Mouse (Mus musculus) thymus, postnatal 14 days (tissue): ENCODE measurements around the gene Ube2z.
"Not testable (repeated sequence)": the region's sequence is repeated elsewhere in the genome, so short reads cannot be mapped to it uniquely, and the experiment has no call there.

ENCODE experiments used
- DNase-seq: peaks from one replicate; pipeline ENCODE4 v3.0.0; 2021

Gene Ube2z

GRCm38 (mm10) chr11:96065215-96065911, at the start of gene Ube2z:
Gene Ube2z (minus strand): TSS chr11:96065388.
- DNase-seq, result peak; percentile 98

GRCm38 (mm10) chr11:96114077-96114476, 48.9 kb upstream of the Ube2z start:
- DNase-seq, result no peak

- no peak for DNase-seq
Measured at GRCm38 (mm10) chr11:96111751-96112150, 46.6 kb upstream of the Ube2z start, which contains the start of gene Calcoco2. Gene Calcoco2 (minus strand): TSS chr11:96111964.

- not testable (repeated sequence) for DNase-seq
Measured at GRCm38 (mm10) chr11:96110950-96111349, 45.8 kb upstream of the Ube2z start.

GRCm38 (mm10) chr11:96108376-96108775, 43.2 kb upstream of the Ube2z start:
- no peak for DNase-seq

GRCm38 (mm10) chr11:96093361-96093760, 28.2 kb upstream of the Ube2z start:
- DNase-seq, result peak; percentile 37

GRCm38 (mm10) chr11:96092674-96093291, 27.6 kb upstream of the Ube2z start:
- DNase-seq, result no peak

GRCm38 (mm10) chr11:96091073-96091472, 25.9 kb upstream of the Ube2z start:
- DNase-seq, result peak; percentile 24

- no peak for DNase-seq
Measured at GRCm38 (mm10) chr11:96087981-96088380, 22.8 kb upstream of the Ube2z start.

GRCm38 (mm10) chr11:96082682-96083081, 17.5 kb upstream of the Ube2z start:
- no peak for DNase-seq

GRCm38 (mm10) chr11:96080736-96081135, 15.5 kb upstream of the Ube2z start:
- no peak for DNase-seq

GRCm38 (mm10) chr11:96076221-96077105, 11.3 kb upstream of the Ube2z start:
- DNase-seq, result peak; percentile 20

GRCm38 (mm10) chr11:96075509-96076220, 10.5 kb upstream of the Ube2z start, which contains the start of gene Atp5g1:
Gene Atp5g1 (minus strand): TSS chr11:96075670.
- peak; percentile 97 for DNase-seq

GRCm38 (mm10) chr11:96075177-96075508, 10.0 kb upstream of the Ube2z start:
- DNase-seq, result no peak

GRCm38 (mm10) chr11:96074351-96075176, 9.4 kb upstream of the Ube2z start:
- no peak for DNase-seq

GRCm38 (mm10) chr11:96073295-96073993, 8.3 kb upstream of the Ube2z start:
- DNase-seq, result no peak

- no peak for DNase-seq
Measured at GRCm38 (mm10) chr11:96071013-96071412, 5.8 kb upstream of the Ube2z start.

GRCm38 (mm10) chr11:96070353-96070752, 5.2 kb upstream of the Ube2z start:
- DNase-seq, result no peak

GRCm38 (mm10) chr11:96068231-96068630, 3.0 kb upstream of the Ube2z start:
- no peak for DNase-seq

- peak; percentile 75 for DNase-seq
Measured at GRCm38 (mm10) chr11:96064521-96065214, 520 bp downstream of the Ube2z start.

GRCm38 (mm10) chr11:96058309-96058708, 6.9 kb downstream of the Ube2z start:
- no peak for DNase-seq
